Mouse (Mus musculus) CH12.LX (cell line): ENCODE measurements around the gene Cept1. TPM values are rescaled to one million over a fixed set of nuclear protein-coding genes. Genes with fewer than 3 reads are reported as not detected.

ENCODE experiments used
- DNase-seq: peaks from one replicate; pipeline ENCODE4 v3.0.0-alpha.2; 2013; ENCODE audit errors: extremely low read depth
- H3K27ac ChIP-seq: 2 replicates; pipeline ENCODE4 v1.5.1; 2012; ENCODE audit warnings: low read depth, mild to moderate bottlenecking, control low read depth, moderate library complexity; ENCODE audit not compliant: insufficient read depth
- H3K27me3 ChIP-seq: replicated peaks from 2 replicates; pipeline ENCODE3; 2012; ENCODE audit warnings: inconsistent platforms
- H3K36me3 ChIP-seq, 2 experiments: replicated peaks in 1 of 2; 2 replicates each; pipeline versions ENCODE3 to v1.6.1; 2012; ENCODE audit warnings: inconsistent platforms in 1 of 2, low read length in 1 of 2, mild to moderate bottlenecking in 1 of 2, mixed read lengths in 1 of 2, moderate library complexity in 1 of 2; ENCODE audit not compliant: control insufficient read depth in 1 of 2, insufficient read depth in 1 of 2
- H3K4me1 ChIP-seq, 2 experiments: 2 replicates each; pipeline ENCODE4 v1.6.1; 2012; ENCODE audit warnings: inconsistent platforms in 1 of 2, moderate library complexity in 1 of 2; ENCODE audit not compliant: insufficient read depth in 2 of 2, control insufficient read depth in 1 of 2
- H3K4me2 ChIP-seq: 2 replicates; pipeline ENCODE4 v1.6.1; 2012; ENCODE audit warnings: low read depth, mild to moderate bottlenecking, control low read depth; ENCODE audit not compliant: poor library complexity, insufficient read depth, severe bottlenecking
- H3K4me3 ChIP-seq, 3 experiments: fragments of 150-350 bp in 1 of 3; sonication (generic) in 1 of 3; replicated peaks in 1 of 3; 2 replicates each; pipeline versions ENCODE3 to v1.5.1; 2011 to 2012; ENCODE audit warnings: low read depth in 2 of 3, low read length in 2 of 3, mild to moderate bottlenecking in 2 of 3, moderate library complexity in 2 of 3, control low read depth in 1 of 3, improper control_type of control experiment in 1 of 3, inconsistent platforms in 1 of 3, mixed read lengths in 1 of 3; ENCODE audit not compliant: poor library complexity in 1 of 3
- H3K79me2 ChIP-seq: replicated peaks from 2 replicates; pipeline ENCODE4 v1.6.1; 2012; ENCODE audit warnings: mild to moderate bottlenecking, moderate library complexity; ENCODE audit not compliant: control insufficient read depth, poor library complexity, insufficient read depth, severe bottlenecking; ENCODE audit errors: extremely low read depth
- H3K9ac ChIP-seq: 2 replicates; pipeline ENCODE4 v1.6.1; 2012; ENCODE audit warnings: low read depth, mild to moderate bottlenecking, control low read depth, moderate library complexity; ENCODE audit not compliant: insufficient read depth
- H3K9me3 ChIP-seq: replicated peaks from 2 replicates; pipeline ENCODE3; 2012; ENCODE audit warnings: low read length, inconsistent platforms, mixed read lengths
- BHLHE40 ChIP-seq: IDR thresholded peaks from 2 replicates; pipeline ENCODE4 v1.6.1; 2011; ENCODE audit warnings: mild to moderate bottlenecking, low read depth, low read length, improper control_type of control experiment
- CHD2 ChIP-seq: IDR thresholded peaks from 2 replicates; pipeline ENCODE4 v1.6.1; 2011; ENCODE audit warnings: low read length, improper control_type of control experiment
- ELF1 ChIP-seq: IDR thresholded peaks from 2 replicates; pipeline ENCODE4 v1.6.1; 2014; ENCODE audit warnings: low read depth, mild to moderate bottlenecking, inconsistent platforms, low read length, improper control_type of control experiment
- EP300 ChIP-seq: IDR thresholded peaks from 2 replicates; pipeline ENCODE4 v1.6.1; 2011; ENCODE audit warnings: low read length, improper control_type of control experiment
- HCFC1 ChIP-seq: IDR thresholded peaks from 2 replicates; pipeline ENCODE4 v1.6.1; 2012; ENCODE audit warnings: low read depth, mild to moderate bottlenecking, inconsistent platforms, low read length, improper control_type of control experiment
- JUN ChIP-seq: IDR thresholded peaks from 2 replicates; pipeline ENCODE4 v1.6.1; 2011; ENCODE audit warnings: low read depth, mild to moderate bottlenecking, low read length, improper control_type of control experiment, moderate library complexity; ENCODE audit not compliant: insufficient read depth
- JUND ChIP-seq: conservative IDR thresholded peaks from 2 replicates; pipeline ENCODE4 v1.6.1; 2011; ENCODE audit warnings: low read depth, low read length, improper control_type of control experiment
- MAZ ChIP-seq: IDR thresholded peaks from 2 replicates; pipeline ENCODE4 v1.6.1; 2012; ENCODE audit warnings: low read depth, mild to moderate bottlenecking, inconsistent platforms, low read length, improper control_type of control experiment, moderate library complexity
- MXI1 ChIP-seq: IDR thresholded peaks from 2 replicates; pipeline ENCODE4 v1.6.1; 2011; ENCODE audit warnings: mild to moderate bottlenecking, low read depth, low read length, improper control_type of control experiment
- MYC ChIP-seq: IDR thresholded peaks from 2 replicates; pipeline ENCODE4 v1.6.1; 2011; ENCODE audit warnings: low read depth, mild to moderate bottlenecking, improper control_type of control experiment, low read length
- PAX5 ChIP-seq: IDR thresholded peaks from 2 replicates; pipeline ENCODE4 v1.6.1; 2012; ENCODE audit warnings: low read length, inconsistent platforms, mixed read lengths
- RCOR1 ChIP-seq: conservative IDR thresholded peaks from 2 replicates; pipeline ENCODE4 v1.6.1; 2012; ENCODE audit warnings: low read depth, mild to moderate bottlenecking, inconsistent platforms, low read length, improper control_type of control experiment
- TBP ChIP-seq: conservative IDR thresholded peaks from 2 replicates; pipeline ENCODE4 v1.6.1; 2011; ENCODE audit warnings: low read depth, low read length, improper control_type of control experiment
- UBTF ChIP-seq: IDR thresholded peaks from 2 replicates; pipeline ENCODE4 v1.6.1; 2012; ENCODE audit warnings: low read depth, mild to moderate bottlenecking, inconsistent platforms, low read length, improper control_type of control experiment, moderate library complexity
- USF2 ChIP-seq: conservative IDR thresholded peaks from 2 replicates; pipeline ENCODE4 v1.6.1; 2011; ENCODE audit warnings: low read depth, low read length, improper control_type of control experiment
- ZC3H11A ChIP-seq: IDR thresholded peaks from 2 replicates; pipeline ENCODE4 v1.6.1; 2012; ENCODE audit warnings: low read depth, mild to moderate bottlenecking, inconsistent platforms, low read length, improper control_type of control experiment
- ZKSCAN1 ChIP-seq: IDR thresholded peaks from 2 replicates; pipeline ENCODE4 v1.6.1; 2012; ENCODE audit warnings: low read depth, inconsistent platforms, low read length, improper control_type of control experiment, borderline replicate concordance
- ZNF384 ChIP-seq: IDR thresholded peaks from 2 replicates; pipeline ENCODE4 v1.6.1; 2012; ENCODE audit warnings: low read depth, low read length, improper control_type of control experiment, inconsistent platforms
- dilution Hi-C: fragments of 300-500 bp; cut with MboI; formaldehyde crosslinking; loops from 2 replicates; pipeline ENCODE4 v1.14.3; 2020; ENCODE audit warnings: low sequenced_read_pairs; ENCODE audit not compliant: extremely low pct_unique_long_range_greater_than_20kb, extremely low pct_ligation_motif_present
- in situ Hi-C: fragments of 300-500 bp; cut with MboI; formaldehyde crosslinking; loops from 3 replicates; pipeline ENCODE4 v1.14.3; 2019; ENCODE audit warnings: low sequenced_read_pairs, low pct_ligation_motif_present, low pct_unique_long_range_greater_than_20kb, mixed read lengths
- polyA plus RNA-seq: library from polyadenylated mRNA; unstranded; fragments of >175 nt; gene quantifications from 2 replicates; pipeline ENCODE4 v1.2.1, GENCODE M21; 2012; ENCODE audit warnings: low read depth; ENCODE audit not compliant: insufficient read length
- total RNA-seq, 2 experiments: library from RNA; depleted of rRNA; stranded (reverse); fragments of 300-350 nt in 1 of 2; fragments of >200 nt in 1 of 2; gene quantifications; 2 replicates each; pipeline ENCODE4 v1.2.3; 2012 to 2014

Gene Cept1
- total and polyA plus RNA-seq, 3 experiments, result 27.7 to 73.8 (median 32.7) TPM

- TF ChIP-seq MYC (no peak), ELF1 (no peak), CHD2 (no peak), UBTF (no peak), MXI1 (no peak), USF2 (no peak), MAZ (no peak), ZNF384 (no peak), ZKSCAN1 (no peak), TBP (no peak), HCFC1 (no peak), ZC3H11A (no peak)
- TF ChIP-seq, all 38 proteins: peak for 0
- no peak overlapping the region for H3K4me3 ChIP-seq
- no peak overlapping the region for H3K9ac ChIP-seq
- no peaks in the 10 kb centered on the region for H3K27me3 ChIP-seq
- H3K79me2 ChIP-seq, result no peaks in the 10 kb centered on the region
- dilution Hi-C loops (no loop called here), in situ Hi-C loops (loop anchor here (25.0 kb wide), 1 partner anchor 393 kb away; no protein-coding TSS in a partner anchor)
- DNase-seq, result no peak
- no peak overlapping the region for H3K27ac ChIP-seq
- peaks cover 77 to 97% of the 10 kb centered on the region in 2 experiments for H3K36me3 ChIP-seq
- H3K4me1 ChIP-seq, result peaks cover 5 to 29% of the 10 kb centered on the region in 2 experiments
- H3K9me3 ChIP-seq, result no peaks in the 10 kb centered on the region
- no peak overlapping the region for H3K4me2 ChIP-seq
Observed at GRCm38 (mm10) chr3:106494417-106494950, 53.1 kb downstream of the Cept1 start.

GRCm38 (mm10) chr3:106493882-106494281, 53.7 kb downstream of the Cept1 start:
- Histone ChIP-seq H3K4me1 (peaks cover 5 to 34% of the 10 kb centered on the region in 2 experiments), H3K4me2 (no peak overlapping the region), H3K9ac (no peak overlapping the region), H3K9me3 (no peaks in the 10 kb centered on the region), H3K36me3 (peaks cover 75 to 95% of the 10 kb centered on the region in 2 experiments), H3K27me3 (no peaks in the 10 kb centered on the region), H3K4me3 (no peak overlapping the region), H3K79me2 (no peaks in the 10 kb centered on the region), H3K27ac (no peak overlapping the region)
- no peak for DNase-seq
- in situ Hi-C loops, result loop anchor here (25.0 kb wide), 1 partner anchor 393 kb away; no protein-coding TSS in a partner anchor
- dilution Hi-C loops, result no loop called here
- no peak for TF ChIP-seq EP300
- no peak for TF ChIP-seq HCFC1
- TF ChIP-seq BHLHE40, result no peak
- TF ChIP-seq RCOR1, result no peak
- TF ChIP-seq JUND, result no peak
- TF ChIP-seq JUN, result no peak
- TF ChIP-seq ZC3H11A, result no peak
- TF ChIP-seq PAX5, result no peak
